Mouse (Mus musculus): ENCODE results near the gene Igll1. TPM values are rescaled to one million over a fixed set of nuclear protein-coding genes. Genes with fewer than 3 reads are reported as not detected.

Igll1 gene
- total RNA-seq, 1 experiment = 1.5 TPM

DNA sequence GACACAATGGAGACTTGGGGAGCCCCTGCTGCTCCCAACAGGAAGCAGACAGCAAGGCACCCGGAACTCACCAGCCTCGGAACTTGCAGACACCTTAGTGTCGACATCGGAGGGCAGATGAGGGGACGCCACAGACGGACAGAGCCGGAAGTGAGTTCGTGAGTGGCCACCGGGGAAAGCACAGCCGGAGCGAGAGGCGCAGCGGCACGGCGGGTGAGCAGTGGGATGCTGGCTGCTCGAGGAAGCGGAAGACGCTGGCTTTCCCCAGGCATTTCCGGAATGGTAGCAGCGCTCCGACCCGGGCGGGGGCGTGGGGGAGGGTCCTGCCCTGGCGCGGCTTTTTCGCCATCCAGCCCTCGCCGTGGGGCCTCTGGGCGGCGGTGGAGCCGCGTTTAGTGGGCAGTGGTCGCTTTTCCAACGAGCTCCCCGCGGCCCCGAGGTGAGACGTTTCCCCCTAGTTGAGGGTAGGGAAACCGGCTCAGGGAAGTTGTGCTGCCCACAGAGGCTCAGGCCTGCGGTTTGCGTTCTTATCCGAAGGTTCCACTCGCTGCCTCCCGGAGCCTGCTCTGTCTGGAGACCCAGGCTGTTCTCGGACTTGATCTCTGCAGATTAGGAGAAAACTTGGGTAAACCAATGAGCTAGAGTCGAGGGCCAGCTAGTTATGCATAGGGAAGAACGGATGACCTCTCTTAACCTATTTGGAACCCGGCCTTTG is 7.0 kb upstream of the Igll1 start, which contains the start of the genes Top3b and Vpreb1:
Gene Top3b (plus strand): TSS at position 120 of the 715 bp plus-strand sequence.
Gene Vpreb1 (minus strand): TSS at position 227 of the 715 bp plus-strand sequence.
- in situ Hi-C loops (cut with MboI; ENCODE audit: low sequenced_read_pairs in 2 of 2, unreplicated experiment in 2 of 2) = no loop called here
- peaks cover 7% of the 10 kb centered on the region for H3K36me3 ChIP-seq (ENCODE audit: control insufficient read depth, insufficient read depth, low read length, poor library complexity, severe bottlenecking)
- peak within 1 kb of the TSS; percentile 83 for H3K27ac ChIP-seq (ENCODE audit: insufficient read depth, low read depth, low read length, poor library complexity, severe bottlenecking)
- no peaks in the 10 kb centered on the region for H3K9me3 ChIP-seq (ENCODE audit: control insufficient read depth, insufficient read depth, low read depth, low read length)
- TF ChIP-seq ZC3H11A (IDR thresholded peaks at IDR 0.05; ENCODE audit: borderline replicate concordance, low read depth, low read length) (no peak), ZNF384 (IDR thresholded peaks at IDR 0.05; ENCODE audit: low read depth, low read length) (no peak), CHD2 (IDR thresholded peaks at IDR 0.05; ENCODE audit: low read depth, low read length) (0 out of 2 replicates have a peak, but pooled peaks have one; percentile 10), HCFC1 (IDR thresholded peaks at IDR 0.05; ENCODE audit: borderline replicate concordance, insufficient read depth, low read length) (peak; percentile 85), MAFK (IDR thresholded peaks at IDR 0.05; ENCODE audit: insufficient read depth, low read depth, low read length) (no peak)
- peaks cover 4 to 8% of the 10 kb centered on the region in 2 experiments; a peak in 3 of 4 replicates for H3K4me1 ChIP-seq (ENCODE audit: control insufficient read depth in 2 of 2, insufficient read depth in 2 of 2, low read length in 2 of 2, poor library complexity in 1 of 2)
- DNase-seq (ENCODE audit: low read depth, low spot score) = peak; percentile 94
- peak within 1 kb of the TSS; percentile 90 for H3K9ac ChIP-seq (ENCODE audit: insufficient read depth, low read depth, low read length, poor library complexity, severe bottlenecking)
- H3K4me3 ChIP-seq (ENCODE audit: insufficient read depth in 1 of 2, low read depth in 1 of 2, low read length in 2 of 2, poor library complexity in 1 of 2, severe bottlenecking in 1 of 2) = peak within 1 kb of the TSS; percentile 83 to 90

- in situ Hi-C loops (cut with MboI; ENCODE audit: low sequenced_read_pairs in 2 of 2, unreplicated experiment in 2 of 2) = no loop called here
- Histone ChIP-seq H3K4me1 (ENCODE audit: control insufficient read depth in 2 of 2, insufficient read depth in 2 of 2, low read length in 2 of 2, poor library complexity in 1 of 2) (peaks cover 6 to 9% of the 10 kb centered on the region in 2 experiments), H3K9ac (ENCODE audit: insufficient read depth, low read depth, low read length, poor library complexity, severe bottlenecking) (no peak overlapping the region; the same call in 1 of the 2 replicates)
These were observed 6.4 kb upstream of the Igll1 start for GRCm38 (mm10) chr16:16870241-16870616.

DNA sequence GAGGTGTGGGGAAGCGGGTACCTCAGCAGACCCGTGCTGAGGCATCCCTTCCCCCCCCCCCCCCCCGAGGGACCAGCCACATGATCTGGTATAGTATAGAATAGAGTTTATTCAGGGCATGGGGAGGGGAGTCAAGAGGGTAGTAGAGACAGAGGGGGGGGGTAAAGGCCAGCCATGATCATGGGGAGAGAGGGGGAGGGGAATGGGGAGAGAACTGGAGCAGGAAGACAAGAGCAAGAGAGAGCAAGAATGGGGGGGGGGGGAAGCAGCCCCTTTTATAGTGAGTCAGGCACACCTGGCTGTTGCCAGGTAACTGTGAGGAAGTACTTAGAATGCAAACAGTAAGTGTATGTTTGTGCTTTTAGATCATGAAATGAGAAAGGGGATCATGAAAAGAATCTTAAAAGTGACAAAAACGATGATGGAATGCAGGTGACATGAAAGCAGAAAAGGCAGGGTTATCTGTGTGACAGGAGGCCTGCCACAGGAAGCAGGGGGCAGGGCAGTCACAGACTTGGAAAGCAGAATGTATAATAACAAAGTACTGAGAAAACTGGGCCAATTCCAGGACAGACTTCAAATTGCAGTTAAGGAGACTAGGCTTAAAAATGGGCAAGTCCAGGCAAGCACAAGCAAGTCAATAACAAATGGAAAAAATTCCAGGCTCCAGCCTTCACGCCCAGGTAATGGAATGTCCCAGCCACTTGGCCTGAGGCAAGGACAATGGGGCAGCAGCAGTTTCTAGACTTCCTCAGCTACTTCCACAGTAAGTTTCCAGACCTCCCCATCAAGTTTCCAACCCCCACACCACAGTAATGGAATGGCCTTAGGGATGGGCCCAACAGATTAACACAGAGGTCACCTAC is 2.1 kb upstream of the Igll1 start:
- Histone ChIP-seq H3K27ac (ENCODE audit: insufficient read depth, low read depth, low read length, poor library complexity, severe bottlenecking) (peak overlapping the region; percentile 100), H3K4me3 (ENCODE audit: insufficient read depth in 1 of 2, low read depth in 1 of 2, low read length in 2 of 2, poor library complexity in 1 of 2, severe bottlenecking in 1 of 2) (no peak overlapping the region), H3K9me3 (ENCODE audit: control insufficient read depth, insufficient read depth, low read depth, low read length) (no peaks in the 10 kb centered on the region), H3K4me1 (ENCODE audit: control insufficient read depth in 2 of 2, insufficient read depth in 2 of 2, low read length in 2 of 2, poor library complexity in 1 of 2) (peaks cover 12 to 16% of the 10 kb centered on the region in 2 experiments), H3K9ac (ENCODE audit: insufficient read depth, low read depth, low read length, poor library complexity, severe bottlenecking) (no peak overlapping the region), H3K36me3 (ENCODE audit: control insufficient read depth, insufficient read depth, low read length, poor library complexity, severe bottlenecking) (no peaks in the 10 kb centered on the region)
- TF ChIP-seq MAFK (IDR thresholded peaks at IDR 0.05; ENCODE audit: insufficient read depth, low read depth, low read length) = no peak
- TF ChIP-seq CHD2 (IDR thresholded peaks at IDR 0.05; ENCODE audit: low read depth, low read length) = no peak; the same call in 1 of the 2 replicates
- TF ChIP-seq ZNF384 (IDR thresholded peaks at IDR 0.05; ENCODE audit: low read depth, low read length) = no peak
- peak; percentile 93 for DNase-seq (ENCODE audit: low read depth, low spot score)
- in situ Hi-C loops (cut with MboI; ENCODE audit: low sequenced_read_pairs in 2 of 2, unreplicated experiment in 2 of 2) = no loop called here

More at GRCm38 (mm10) chr16:16870241-16870616, 6.4 kb upstream of the Igll1 start:
- H3K36me3 ChIP-seq (ENCODE audit: control insufficient read depth, insufficient read depth, low read length, poor library complexity, severe bottlenecking) = peaks cover 7% of the 10 kb centered on the region; the same call in 1 of the 2 replicates
- H3K4me3 ChIP-seq (ENCODE audit: insufficient read depth in 1 of 2, low read depth in 1 of 2, low read length in 2 of 2, poor library complexity in 1 of 2, severe bottlenecking in 1 of 2) = peak overlapping the region; percentile 83 to 90
- no peaks in the 10 kb centered on the region for H3K9me3 ChIP-seq (ENCODE audit: control insufficient read depth, insufficient read depth, low read depth, low read length)
- H3K27ac ChIP-seq (ENCODE audit: insufficient read depth, low read depth, low read length, poor library complexity, severe bottlenecking) = peak overlapping the region; percentile 24; the same call in 1 of the 2 replicates
- TF ChIP-seq MAFK (IDR thresholded peaks at IDR 0.05; ENCODE audit: insufficient read depth, low read depth, low read length) (no peak), ZNF384 (IDR thresholded peaks at IDR 0.05; ENCODE audit: low read depth, low read length) (no peak), ZC3H11A (IDR thresholded peaks at IDR 0.05; ENCODE audit: borderline replicate concordance, low read depth, low read length) (no peak), CHD2 (IDR thresholded peaks at IDR 0.05; ENCODE audit: low read depth, low read length) (no peak), HCFC1 (IDR thresholded peaks at IDR 0.05; ENCODE audit: borderline replicate concordance, insufficient read depth, low read length) (no peak)
- DNase-seq (ENCODE audit: low read depth, low spot score) = no peak

- peak overlapping the region; percentile 100 for H3K27ac ChIP-seq (ENCODE audit: insufficient read depth, low read depth, low read length, poor library complexity, severe bottlenecking)
- H3K4me1 ChIP-seq (ENCODE audit: control insufficient read depth in 2 of 2, insufficient read depth in 2 of 2, low read length in 2 of 2, poor library complexity in 1 of 2) = peaks cover 12 to 16% of the 10 kb centered on the region in 2 experiments
- no peaks in the 10 kb centered on the region for H3K9me3 ChIP-seq (ENCODE audit: control insufficient read depth, insufficient read depth, low read depth, low read length)
- DNase-seq (ENCODE audit: low read depth, low spot score) = no peak
- TF ChIP-seq HCFC1 (IDR thresholded peaks at IDR 0.05; ENCODE audit: borderline replicate concordance, insufficient read depth, low read length) (no peak), MAFK (IDR thresholded peaks at IDR 0.05; ENCODE audit: insufficient read depth, low read depth, low read length) (no peak), CHD2 (IDR thresholded peaks at IDR 0.05; ENCODE audit: low read depth, low read length) (no peak), ZC3H11A (IDR thresholded peaks at IDR 0.05; ENCODE audit: borderline replicate concordance, low read depth, low read length) (no peak), ZNF384 (IDR thresholded peaks at IDR 0.05; ENCODE audit: low read depth, low read length) (no peak)
- H3K9ac ChIP-seq (ENCODE audit: insufficient read depth, low read depth, low read length, poor library complexity, severe bottlenecking) = no peak overlapping the region
- no peak overlapping the region for H3K4me3 ChIP-seq (ENCODE audit: insufficient read depth in 1 of 2, low read depth in 1 of 2, low read length in 2 of 2, poor library complexity in 1 of 2, severe bottlenecking in 1 of 2)
- H3K36me3 ChIP-seq (ENCODE audit: control insufficient read depth, insufficient read depth, low read length, poor library complexity, severe bottlenecking) = no peaks in the 10 kb centered on the region
- in situ Hi-C loops (cut with MboI; ENCODE audit: low sequenced_read_pairs in 2 of 2, unreplicated experiment in 2 of 2) = no loop called here
These were observed 1.4 kb upstream of the Igll1 start for GRCm38 (mm10) chr16:16865217-16865616.
